Mouse (Mus musculus) cerebellum, adult 2 months (tissue): ENCODE results near the gene Plbd1.

ENCODE experiments used
- CTCF ChIP-seq: fragments of 200-500 bp; IDR thresholded peaks from 2 replicates; pipeline ENCODE4 v1.5.1; 2011; ENCODE audit warnings: low read depth, mild to moderate bottlenecking, control low read depth, low read length, moderate library complexity, borderline replicate concordance; ENCODE audit not compliant: insufficient read depth
- POLR2A ChIP-seq: fragments of 200-500 bp; IDR thresholded peaks from 2 replicates; pipeline ENCODE4 v1.6.1; 2011; ENCODE audit warnings: low read length, control low read depth, borderline replicate concordance; ENCODE audit not compliant: insufficient read depth

GRCm38 (mm10) chr6:136660831-136661705 lies 660 bp downstream of the Plbd1 start:
- TF ChIP-seq CTCF (no peak), POLR2A (no peak)
